Mouse (Mus musculus) limb, embryonic 11.5 days (tissue): ENCODE measurements around the gene Pla2g10. TPM values are rescaled to one million over a fixed set of nuclear protein-coding genes. Genes with fewer than 3 reads are reported as not detected.
"Not testable (repeated sequence)": the region's sequence is repeated elsewhere in the genome, so short reads cannot be mapped to it uniquely, and the experiment has no call there.

Experiments
- ATAC-seq: fragments of 200-750 bp; cut with Nextera tagmentation; 2 replicates; pipeline ENCODE4 v1.8.0; 2017; ENCODE audit warnings: low read depth; ENCODE audit not compliant: insufficient number of reproducible peaks, low FRiP score, low TSS enrichment
- DNase-seq: peaks from one replicate; pipeline ENCODE4 v3.0.0-alpha.2; 2015; ENCODE audit warnings: low spot score
- H3K27ac ChIP-seq: fragments of 300-500 bp; sonication (generic); replicated peaks from 2 replicates; pipeline ENCODE4 v1.5.1; 2014; ENCODE audit warnings: low read depth, mild to moderate bottlenecking, low read length
- H3K27me3 ChIP-seq: fragments of 300-500 bp; sonication (generic); 2 replicates; pipeline ENCODE4 v1.6.1; 2014; ENCODE audit warnings: mild to moderate bottlenecking, low read length, mixed read lengths; ENCODE audit not compliant: control insufficient read depth, insufficient read depth
- H3K36me3 ChIP-seq: fragments of 300-500 bp; sonication (generic); 2 replicates; pipeline ENCODE4 v1.6.1; 2014; ENCODE audit warnings: mild to moderate bottlenecking, low read length, moderate library complexity, mixed read lengths; ENCODE audit not compliant: control insufficient read depth, insufficient read depth
- H3K4me1 ChIP-seq: fragments of 300-500 bp; sonication (generic); 2 replicates; pipeline ENCODE4 v1.6.1; 2014; ENCODE audit warnings: low read length, mixed read lengths; ENCODE audit not compliant: control insufficient read depth, insufficient read depth
- H3K4me2 ChIP-seq: fragments of 300-500 bp; sonication (generic); 2 replicates; pipeline ENCODE4 v1.6.1; 2014; ENCODE audit warnings: low read depth, mild to moderate bottlenecking, moderate library complexity; ENCODE audit not compliant: severe bottlenecking
- H3K4me3 ChIP-seq: fragments of 300-500 bp; sonication (generic); 2 replicates; pipeline ENCODE4 v1.5.1; 2014; ENCODE audit warnings: low read depth, low read length
- H3K9ac ChIP-seq: fragments of 300-500 bp; sonication (generic); 2 replicates; pipeline ENCODE4 v1.6.1; 2014; ENCODE audit warnings: mild to moderate bottlenecking, low read length
- H3K9me3 ChIP-seq: fragments of 300-500 bp; sonication (generic); 2 replicates; pipeline ENCODE4 v1.6.1; 2016; ENCODE audit warnings: low read length; ENCODE audit not compliant: control insufficient read depth
- WGBS: fragments of 180-500 bp; shearing (Covaris S2); extraction: QIAGEN DNeasy Blood & Tissue Kit; methylation state at CpG from one replicate; pipeline ENCODE4 v1.1.7; 2014; 5-methylcytosine and 5-hydroxymethylcytosine counted together
- polyA plus RNA-seq: library from polyadenylated mRNA; unstranded; fragments of >200 nt; fragmentation: Nextera tagmentation; extraction: Ambion mirVana; gene quantifications from 2 replicates; pipeline ENCODE4 v1.2.1, GENCODE M21; 2014

Pla2g10 gene
- polyA plus RNA-seq, result not detected in 2 replicates

DNA sequence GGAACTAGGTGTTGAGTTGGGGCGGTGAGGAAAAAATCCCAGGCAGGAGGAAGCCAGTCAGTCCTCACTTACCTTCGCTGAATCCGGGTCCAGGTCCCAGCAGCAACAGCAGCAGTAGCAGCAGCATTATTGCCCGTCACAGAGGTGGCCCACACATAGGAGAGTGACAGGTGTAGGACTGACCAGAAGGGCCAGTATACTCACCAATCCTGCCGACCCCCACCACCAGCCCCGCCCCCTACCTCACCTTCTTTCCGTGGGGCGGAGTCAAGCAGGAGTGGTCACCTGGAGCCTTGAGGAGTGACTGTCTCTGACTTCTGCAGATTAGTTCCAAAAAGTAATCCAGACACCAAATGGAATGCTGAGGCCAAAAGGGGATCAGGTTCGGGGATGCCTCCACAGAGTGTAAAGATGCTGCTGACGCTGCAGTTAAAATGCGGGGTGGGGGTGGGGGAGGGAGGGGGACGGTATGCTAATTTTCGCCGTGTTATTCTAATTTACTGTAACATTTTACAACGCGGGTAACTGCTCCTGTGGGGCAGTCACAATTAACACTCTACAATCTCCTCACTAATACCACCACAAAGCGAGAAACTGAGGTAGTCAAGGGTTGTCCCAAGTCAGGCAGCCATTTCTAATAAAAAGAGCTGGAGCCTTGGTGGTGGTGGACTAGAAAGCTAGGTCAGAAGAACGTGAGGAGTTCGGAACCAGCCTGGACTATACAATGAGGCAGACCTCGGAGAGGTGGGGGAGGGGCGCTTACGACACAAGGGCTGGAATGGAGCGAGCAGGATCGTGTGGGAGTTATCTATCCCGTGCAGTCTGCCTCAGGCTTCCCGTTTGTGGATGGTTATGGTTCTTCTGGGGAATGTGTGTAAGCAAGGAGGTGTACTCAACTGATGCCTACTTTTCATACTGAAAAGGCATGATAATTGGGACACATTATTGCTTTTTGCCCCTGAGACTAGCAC, at the start of gene Pla2g10:
Pla2g10 (minus strand) TSS at position 699 of the 971 bp plus-strand sequence.
- H3K4me1 ChIP-seq, result no peaks in the 10 kb centered on the region
- no peaks in the 10 kb centered on the region for H3K9me3 ChIP-seq
- no peak within 1 kb of the TSS for H3K4me3 ChIP-seq
- H3K9ac ChIP-seq, result no peak within 1 kb of the TSS
- ATAC-seq, result no peak
- no peaks in the 10 kb centered on the region for H3K27me3 ChIP-seq
- H3K36me3 ChIP-seq, result no peaks in the 10 kb centered on the region
- WGBS, result 9% methylated on average over 26 of the region's 26 CpGs
- peak; percentile 28 for DNase-seq
- peak within 1 kb of the TSS; percentile 1; the same call in 1 of the 2 replicates for H3K4me2 ChIP-seq
- H3K27ac ChIP-seq, result no peak within 1 kb of the TSS

- H3K27me3 ChIP-seq, ATAC-seq, H3K4me3 ChIP-seq, H3K9me3 ChIP-seq, H3K9ac ChIP-seq, H3K27ac ChIP-seq, DNase-seq, H3K4me2 ChIP-seq, H3K36me3 ChIP-seq, H3K4me1 ChIP-seq: not testable (repeated sequence)
- 83% methylated on average over 3 of the region's 3 CpGs for WGBS
These were observed 43.9 kb upstream of the Pla2g10 start for GRCm38 (mm10) chr16:13774651-13775050.

- H3K4me2 ChIP-seq, H3K27me3 ChIP-seq, H3K4me1 ChIP-seq, DNase-seq, H3K9me3 ChIP-seq, H3K36me3 ChIP-seq, H3K27ac ChIP-seq, H3K4me3 ChIP-seq, ATAC-seq, H3K9ac ChIP-seq: not testable (repeated sequence)
- 87% methylated on average over 2 of the region's 2 CpGs for WGBS
These were observed 43.2 kb upstream of the Pla2g10 start for GRCm38 (mm10) chr16:13774011-13774410.

GRCm38 (mm10) chr16:13772051-13772450, 41.3 kb upstream of the Pla2g10 start:
- H3K4me2 ChIP-seq, DNase-seq, ATAC-seq, H3K4me3 ChIP-seq, H3K9me3 ChIP-seq, H3K9ac ChIP-seq, H3K36me3 ChIP-seq, H3K27me3 ChIP-seq, H3K4me1 ChIP-seq, H3K27ac ChIP-seq: not testable (repeated sequence)
- WGBS, result 72% methylated on average over 5 of the region's 5 CpGs

DNA sequence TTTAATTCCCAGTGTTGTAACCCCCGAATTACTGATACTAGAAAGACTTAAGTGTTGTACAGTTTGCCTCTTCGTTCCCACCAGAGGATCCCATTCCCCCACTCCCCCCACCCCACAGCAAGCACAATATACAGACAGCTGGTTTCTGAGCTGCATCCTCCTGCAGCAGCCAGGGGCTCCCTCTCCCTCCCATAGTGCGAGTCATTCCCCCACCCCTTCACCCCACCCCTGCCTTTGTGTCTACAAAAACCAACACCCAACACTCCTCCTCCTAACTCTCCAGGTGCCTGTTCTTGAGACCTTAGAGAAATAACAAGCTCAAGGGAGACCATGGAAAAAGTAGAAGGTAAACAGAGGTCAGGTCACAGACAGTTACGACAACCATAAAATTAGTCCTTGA, 40.8 kb upstream of the Pla2g10 start:
- H3K36me3 ChIP-seq, H3K27me3 ChIP-seq, H3K9ac ChIP-seq, DNase-seq, H3K4me1 ChIP-seq, ATAC-seq, H3K4me2 ChIP-seq, H3K9me3 ChIP-seq, H3K4me3 ChIP-seq, H3K27ac ChIP-seq: not testable (repeated sequence)
- WGBS, result 68% methylated on average over 4 of the region's 4 CpGs

DNA sequence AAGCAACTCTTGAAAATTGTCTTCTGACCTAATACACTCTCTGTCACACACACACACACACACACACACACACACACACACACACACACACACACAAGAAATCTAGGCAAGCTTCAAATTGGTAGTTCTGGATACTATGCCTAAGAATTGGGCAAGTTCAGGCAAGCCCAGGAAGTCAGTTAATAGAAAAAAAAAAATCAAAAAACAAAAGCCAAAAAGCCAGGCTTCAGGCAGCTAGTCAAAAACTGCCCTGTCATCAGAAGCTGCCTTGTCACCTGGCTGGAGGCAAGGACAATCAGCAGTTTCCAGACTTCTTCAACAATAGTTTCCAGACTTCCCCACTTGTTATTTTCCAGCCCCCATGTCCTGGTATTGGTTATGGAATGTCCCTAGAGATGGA, 35.6 kb upstream of the Pla2g10 start:
- Histone ChIP-seq H3K9ac (no peak overlapping the region), H3K27ac (no peak overlapping the region), H3K9me3 (no peaks in the 10 kb centered on the region), H3K4me2 (no peak overlapping the region), H3K4me3 (no peak overlapping the region), H3K36me3 (no peaks in the 10 kb centered on the region), H3K4me1 (no peaks in the 10 kb centered on the region), H3K27me3 (no peaks in the 10 kb centered on the region)
- DNase-seq, result no peak
- no peak for ATAC-seq

- DNase-seq, result no peak
- Histone ChIP-seq H3K27me3 (no peaks in the 10 kb centered on the region), H3K4me3 (no peak overlapping the region), H3K9me3 (no peaks in the 10 kb centered on the region), H3K9ac (no peak overlapping the region), H3K4me2 (no peak overlapping the region), H3K36me3 (no peaks in the 10 kb centered on the region), H3K27ac (no peak overlapping the region), H3K4me1 (no peaks in the 10 kb centered on the region)
- no peak for ATAC-seq
- 83% methylated on average over 3 of the region's 3 CpGs for WGBS
These were observed 33.7 kb upstream of the Pla2g10 start for GRCm38 (mm10) chr16:13764519-13764918.

- ATAC-seq, H3K27me3 ChIP-seq, DNase-seq, H3K4me1 ChIP-seq, H3K36me3 ChIP-seq, H3K9ac ChIP-seq, H3K4me2 ChIP-seq, H3K4me3 ChIP-seq, H3K27ac ChIP-seq, H3K9me3 ChIP-seq: not testable (repeated sequence)
- 94% methylated on average over 1 of the region's 1 CpGs for WGBS
These were observed 32.0 kb upstream of the Pla2g10 start for GRCm38 (mm10) chr16:13762807-13763206.
